Mouse (Mus musculus) myocyte (in vitro differentiated cells): ENCODE data around the gene Zfp14. TPM values are rescaled to one million over a fixed set of nuclear protein-coding genes. Genes with fewer than 3 reads are reported as not detected.

Experiments used
- H3K27me3 ChIP-seq: one replicate; pipeline ENCODE4 v1.6.1; 2011; ENCODE audit not compliant: control insufficient read depth, insufficient read depth, insufficient read length
- H3K36me3 ChIP-seq: one replicate; pipeline ENCODE4 v1.6.1; 2011; ENCODE audit not compliant: control insufficient read depth, insufficient read depth
- H3K4me2 ChIP-seq: one replicate; pipeline ENCODE4 v1.6.1; 2011; ENCODE audit warnings: low read depth, control low read depth
- H3K4me3 ChIP-seq: one replicate; pipeline ENCODE4 v1.5.1; 2011; ENCODE audit warnings: mild to moderate bottlenecking, control low read depth, moderate library complexity
- H3K79me2 ChIP-seq: one replicate; pipeline ENCODE4 v1.6.1; 2011; ENCODE audit not compliant: control insufficient read depth, insufficient read depth
- H3ac ChIP-seq: one replicate; pipeline ENCODE4 v1.6.1; 2011; ENCODE audit not compliant: control insufficient read depth, insufficient read length
- CEBPB ChIP-seq: IDR thresholded peaks from 2 replicates; pipeline ENCODE4 v1.6.1; 2011; ENCODE audit warnings: mild to moderate bottlenecking, moderate library complexity; ENCODE audit not compliant: poor library complexity, insufficient read depth, severe bottlenecking
- E2F4 ChIP-seq: IDR thresholded peaks from one replicate; pipeline ENCODE4 v1.6.1; 2011; ENCODE audit warnings: mild to moderate bottlenecking, control low read depth, moderate library complexity; ENCODE audit not compliant: insufficient read depth
- MAX ChIP-seq: IDR thresholded peaks from one replicate; pipeline ENCODE4 v1.6.1; 2011; ENCODE audit warnings: low read depth, mild to moderate bottlenecking, control low read depth
- MYOD1 ChIP-seq, 3 experiments: IDR thresholded peaks; one replicate each; pipeline ENCODE4 v1.6.1; 2011; ENCODE audit warnings: control low read depth in 2 of 3, low read depth in 2 of 3, mild to moderate bottlenecking in 2 of 3, moderate library complexity in 1 of 3; ENCODE audit not compliant: insufficient read length in 2 of 3, control insufficient read depth in 1 of 3
- MYOG ChIP-seq, 3 experiments: IDR thresholded peaks; one replicate each; pipeline ENCODE4 v1.6.1; 2011; ENCODE audit warnings: control low read depth in 2 of 3, low read depth in 2 of 3, mild to moderate bottlenecking in 2 of 3; ENCODE audit not compliant: insufficient read length in 2 of 3, control insufficient read depth in 1 of 3, insufficient read depth in 1 of 3
- POLR2A ChIP-seq: IDR thresholded peaks from one replicate; pipeline ENCODE4 v1.6.1; 2011; ENCODE audit warnings: low read depth, mild to moderate bottlenecking, control low read depth, moderate library complexity; ENCODE audit not compliant: insufficient read length
- POLR2AphosphoS2 ChIP-seq: IDR thresholded peaks from one replicate; pipeline ENCODE4 v1.6.1; 2011; ENCODE audit warnings: low read depth, control low read depth; ENCODE audit not compliant: insufficient read length
- REST ChIP-seq: IDR thresholded peaks from one replicate; pipeline ENCODE4 v1.6.1; 2011; ENCODE audit warnings: mild to moderate bottlenecking, control low read depth, moderate library complexity; ENCODE audit not compliant: insufficient read depth, insufficient read length
- SRF ChIP-seq: IDR thresholded peaks from one replicate; pipeline ENCODE4 v1.6.1; 2011; ENCODE audit warnings: low read depth; ENCODE audit not compliant: control insufficient read depth, insufficient read length
- TCF12 ChIP-seq: IDR thresholded peaks from one replicate; pipeline ENCODE4 v1.6.1; 2011; ENCODE audit warnings: mild to moderate bottlenecking, control low read depth; ENCODE audit not compliant: poor library complexity, insufficient read depth, severe bottlenecking
- TCF3 ChIP-seq: IDR thresholded peaks from one replicate; pipeline ENCODE4 v1.6.1; 2011; ENCODE audit warnings: low read depth, control low read depth; ENCODE audit not compliant: insufficient read length
- USF1 ChIP-seq: IDR thresholded peaks from one replicate; pipeline ENCODE4 v1.6.1; 2011; ENCODE audit warnings: low read depth, mild to moderate bottlenecking, control low read depth, moderate library complexity
- polyA plus RNA-seq: library from polyadenylated mRNA; unstranded; fragments of >200 nt; fragmentation: generic; extraction: Trizol; gene quantifications from one replicate; pipeline ENCODE4 v1.2.1, GENCODE M21; 2012; ENCODE audit warnings: missing spikeins

The Zfp14 gene
- polyA plus RNA-seq, 1 experiment = 0.97 TPM

DNA sequence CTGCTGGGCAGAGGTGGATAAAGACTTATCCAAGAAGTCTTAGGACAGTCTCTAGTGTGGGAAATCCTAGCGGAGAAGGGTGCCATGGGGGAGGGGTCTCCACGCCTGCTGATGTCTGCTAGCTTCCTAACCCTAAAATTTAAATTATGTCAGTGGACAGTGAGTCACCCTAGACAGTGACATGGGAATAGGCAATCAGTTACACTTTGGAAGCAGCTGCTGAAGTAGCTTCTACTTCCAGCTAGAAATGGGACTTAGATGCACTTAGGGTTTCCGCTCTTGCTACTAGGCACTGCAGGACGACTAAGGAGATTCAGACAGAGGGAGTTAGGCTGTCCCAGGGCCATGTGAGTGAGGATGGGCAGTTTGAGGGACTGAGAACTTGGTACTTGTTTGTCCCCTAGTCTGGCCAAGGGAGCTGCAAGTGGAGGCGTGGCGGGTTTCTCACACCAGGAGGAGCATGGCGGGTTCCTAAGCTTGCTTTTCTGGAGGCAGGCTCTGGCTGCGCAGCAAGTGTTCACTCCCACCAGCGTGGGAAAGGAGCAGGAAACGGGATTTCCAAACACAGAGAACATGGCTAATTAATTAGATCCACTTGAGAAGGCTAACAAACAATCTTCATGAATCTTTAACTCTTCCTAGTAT is 40.5 kb downstream of the Zfp14 start:
- Histone ChIP-seq H3K79me2 (peaks cover 44% of the 10 kb centered on the region), H3K36me3 (peaks cover 23% of the 10 kb centered on the region)

DNA sequence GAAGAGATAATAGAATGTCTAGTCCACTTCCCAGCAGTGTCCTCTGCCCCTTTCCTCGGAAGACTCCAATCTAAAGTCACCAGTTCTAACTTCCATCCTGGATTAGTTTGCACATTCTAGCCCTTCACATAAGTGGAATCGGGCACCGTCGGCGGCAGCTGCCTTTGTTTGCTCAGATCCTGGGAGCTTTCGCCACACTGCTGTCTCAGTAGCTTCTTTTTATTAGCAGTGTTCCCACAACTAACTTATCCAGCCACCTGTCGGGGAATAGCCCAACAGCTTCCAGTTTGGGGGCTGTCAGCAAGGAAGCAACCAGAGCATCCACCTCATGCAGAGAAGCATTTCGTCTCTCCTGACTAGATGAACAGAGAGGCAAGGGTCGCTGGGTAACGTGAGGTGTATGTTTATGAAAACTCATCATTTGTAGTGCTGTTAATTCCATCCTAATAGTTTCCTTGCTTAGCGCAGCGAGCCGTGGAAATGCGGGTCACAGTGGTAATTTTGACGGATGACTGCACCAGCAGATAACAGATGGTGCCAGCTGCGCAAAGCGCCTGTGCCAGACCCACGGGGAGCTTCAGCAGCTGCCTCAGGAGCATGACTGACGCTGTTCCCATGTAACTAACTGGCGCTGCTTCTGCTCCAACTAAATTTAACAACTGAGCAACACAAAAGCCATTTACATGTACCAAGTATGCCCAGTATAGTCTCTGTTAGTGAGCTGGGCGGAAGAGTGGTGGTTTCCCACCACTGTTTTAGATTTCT is 41.7 kb downstream of the Zfp14 start:
- TF ChIP-seq MYOG (IDR thresholded peaks at IDR 0.05; ENCODE audit: control insufficient read depth in 1 of 3, insufficient read depth in 1 of 3, insufficient read length in 2 of 3, low read depth in 2 of 3) (peak; percentile 98 to 99 (median 98)), TCF3 (peak; percentile 98), POLR2A (no peak), REST (no peak), E2F4 (no peak), MAX (peak; percentile 13), POLR2AphosphoS2 (peak; percentile 31), USF1 (no peak), SRF (no peak), CEBPB (peak; percentile 33; the same call in 1 of the 2 replicates), TCF12 (peak; percentile 100), MYOD1 (IDR thresholded peaks at IDR 0.05; ENCODE audit: control insufficient read depth in 1 of 3, insufficient read length in 2 of 3, low read depth in 2 of 3) (peak; percentile 99 to 100 (median 99))
- peaks cover 44% of the 10 kb centered on the region for H3K79me2 ChIP-seq
- H3ac ChIP-seq = no peak overlapping the region
- peaks cover 26% of the 10 kb centered on the region for H3K36me3 ChIP-seq
- H3K27me3 ChIP-seq = no peaks in the 10 kb centered on the region
- peak overlapping the region; percentile 88 for H3K4me2 ChIP-seq
- peak overlapping the region; percentile 2 for H3K4me3 ChIP-seq

More for the DNA sequence above, 40.5 kb downstream of the Zfp14 start:
- Histone ChIP-seq H3K4me3 (no peak overlapping the region), H3ac (no peak overlapping the region), H3K27me3 (no peaks in the 10 kb centered on the region), H3K4me2 (peak overlapping the region; percentile 88)
- TF ChIP-seq USF1 (no peak), POLR2A (peak; percentile 43), CEBPB (no peak), MYOG (IDR thresholded peaks at IDR 0.05; ENCODE audit: control insufficient read depth in 1 of 3, insufficient read depth in 1 of 3, insufficient read length in 2 of 3, low read depth in 2 of 3) (no peak), SRF (no peak), TCF3 (no peak), MAX (no peak), REST (no peak), TCF12 (no peak), MYOD1 (IDR thresholded peaks at IDR 0.05; ENCODE audit: control insufficient read depth in 1 of 3, insufficient read length in 2 of 3, low read depth in 2 of 3) (peak in 2 of 3 experiments; percentile 44 to 74), E2F4 (no peak), POLR2AphosphoS2 (no peak)

DNA sequence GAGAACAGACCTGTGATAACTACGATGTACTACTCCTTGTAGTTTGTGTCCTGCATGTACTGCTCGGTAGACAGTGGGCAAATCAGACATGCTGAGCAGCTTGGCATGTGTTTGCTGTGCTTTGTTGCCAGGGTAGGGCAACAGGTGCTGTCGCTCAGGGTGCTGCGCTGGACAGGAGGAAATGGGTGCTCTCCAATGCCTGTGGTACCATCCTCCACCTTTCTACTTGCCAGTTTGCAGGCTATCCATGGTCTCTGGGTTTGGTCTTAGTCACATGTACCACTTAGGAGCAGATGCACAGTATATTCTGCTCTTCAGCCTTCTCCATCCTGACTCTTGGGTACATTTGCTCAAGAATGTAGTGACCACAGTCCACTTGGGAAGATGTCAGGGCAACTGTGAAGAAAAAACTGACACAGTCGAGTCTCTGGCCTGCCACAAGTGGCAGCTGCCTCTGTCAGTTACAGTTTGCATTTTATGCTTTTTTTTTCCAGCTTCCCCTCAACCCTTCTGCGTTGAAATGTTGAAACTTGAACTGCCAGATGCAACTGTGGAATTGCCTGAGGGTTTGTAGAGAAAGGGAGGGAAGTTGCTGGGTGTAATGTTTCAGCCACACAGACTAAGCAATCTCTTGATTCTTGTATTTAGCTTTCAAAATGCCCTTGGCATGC is 43.0 kb downstream of the Zfp14 start:
- no peak overlapping the region for H3ac ChIP-seq
- TF ChIP-seq POLR2AphosphoS2 (peak; percentile 70), E2F4 (no peak), MYOD1 (IDR thresholded peaks at IDR 0.05; ENCODE audit: control insufficient read depth in 1 of 3, insufficient read length in 2 of 3, low read depth in 2 of 3) (peak; percentile 98 to 99 (median 99)), TCF12 (peak; percentile 76), USF1 (peak; percentile 44), CEBPB (peak; percentile 43; the same call in 1 of the 2 replicates), POLR2A (peak; percentile 50), SRF (no peak), MYOG (IDR thresholded peaks at IDR 0.05; ENCODE audit: control insufficient read depth in 1 of 3, insufficient read depth in 1 of 3, insufficient read length in 2 of 3, low read depth in 2 of 3) (peak; percentile 78 to 96 (median 94)), REST (peak; percentile 46), TCF3 (peak; percentile 76), MAX (no peak)
- H3K4me2 ChIP-seq = peak overlapping the region; percentile 73
- no peaks in the 10 kb centered on the region for H3K27me3 ChIP-seq
- peaks cover 45% of the 10 kb centered on the region for H3K79me2 ChIP-seq
- peak overlapping the region; percentile 2 for H3K4me3 ChIP-seq
- H3K36me3 ChIP-seq = peaks cover 23% of the 10 kb centered on the region

DNA sequence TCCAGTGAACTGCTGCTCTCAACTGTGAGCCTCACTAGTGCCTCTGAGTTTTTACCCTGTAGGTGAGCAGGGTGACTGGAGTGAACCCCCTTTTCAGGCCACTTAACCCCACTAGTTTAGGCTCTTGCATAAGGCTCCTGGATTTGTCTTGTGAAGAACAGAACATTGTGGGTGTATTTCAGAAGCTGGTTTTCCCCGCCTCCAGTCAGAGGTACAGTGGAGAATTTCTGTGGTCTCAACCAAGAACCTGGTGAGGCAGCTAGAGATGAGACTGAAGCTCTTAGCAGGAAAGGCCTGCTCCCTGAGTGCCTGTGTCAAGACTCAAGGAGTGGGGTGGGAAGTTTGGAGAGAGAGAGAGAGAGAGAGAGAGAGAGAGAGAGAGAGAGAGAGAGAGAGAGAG is 43.6 kb downstream of the Zfp14 start:
- Histone ChIP-seq H3K4me3 (no peak overlapping the region), H3ac (no peak overlapping the region), H3K27me3 (no peaks in the 10 kb centered on the region), H3K36me3 (peaks cover 26% of the 10 kb centered on the region), H3K4me2 (peak overlapping the region; percentile 67), H3K79me2 (peaks cover 41% of the 10 kb centered on the region)
- TF ChIP-seq POLR2AphosphoS2 = no peak
- no peak for TF ChIP-seq TCF3
- no peak for TF ChIP-seq MAX
- no peak for TF ChIP-seq REST
- no peak for TF ChIP-seq POLR2A
- TF ChIP-seq TCF12 = no peak
- no peak for TF ChIP-seq USF1
- no peak for TF ChIP-seq E2F4
- no peak for TF ChIP-seq MYOD1 (IDR thresholded peaks at IDR 0.05; ENCODE audit: control insufficient read depth in 1 of 3, insufficient read length in 2 of 3, low read depth in 2 of 3)
- TF ChIP-seq MYOG (IDR thresholded peaks at IDR 0.05; ENCODE audit: control insufficient read depth in 1 of 3, insufficient read depth in 1 of 3, insufficient read length in 2 of 3, low read depth in 2 of 3) = no peak
- TF ChIP-seq SRF = no peak
- TF ChIP-seq CEBPB = no peak
